Mouse (Mus musculus): ENCODE measurements at regions not wholly inside any gene's neighbourhood (a gene's known extent, or its start where the extent isn't known, plus 50 kb on each side); places are given as distances from the start of the nearest gene placed in this dataset.

DNA sequence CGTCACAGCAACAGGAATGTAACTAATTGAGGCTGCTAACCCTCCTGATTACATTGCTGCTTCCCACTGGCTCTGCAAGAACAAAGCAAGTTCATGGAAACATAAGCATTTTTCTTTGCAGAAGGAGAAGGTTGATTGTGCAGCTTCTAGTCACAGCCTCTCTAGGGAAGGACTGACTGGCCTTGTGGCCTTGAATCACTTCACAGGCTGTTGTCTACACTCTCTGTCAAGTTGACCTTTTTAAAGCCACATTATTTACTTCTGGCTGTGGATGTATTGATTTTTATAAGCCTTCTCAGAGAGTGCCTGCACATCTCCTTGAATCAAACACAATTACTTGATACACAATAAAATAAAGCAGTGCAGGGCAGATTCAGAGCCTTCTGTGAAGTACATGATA, 251.8 kb upstream of the Myo3a start:
- Histone ChIP-seq H3K4me1 (replicated peaks; ENCODE audit: control insufficient read depth, insufficient read depth, low read length) (no peaks in the 10 kb centered on the region), H3K27ac (ENCODE audit: low read length) (no peak overlapping the region), H3K4me2 (ENCODE audit: low read depth, low read length) (no peak overlapping the region), H3K4me3 (ENCODE audit: low read length) (no peak overlapping the region), H3K36me3 (ENCODE audit: control insufficient read depth, insufficient read depth, low read length) (no peaks in the 10 kb centered on the region), H3K27me3 (ENCODE audit: control insufficient read depth, insufficient read depth, low read depth, low read length) (no peaks in the 10 kb centered on the region), H3K9ac (ENCODE audit: low read length) (no peak overlapping the region), H3K9me3 (ENCODE audit: control insufficient read depth, low read length) (no peaks in the 10 kb centered on the region)
- 13% methylated on average over 1 of the region's 1 CpGs for WGBS
- no peak for ATAC-seq (ENCODE audit: low read depth)

DNA sequence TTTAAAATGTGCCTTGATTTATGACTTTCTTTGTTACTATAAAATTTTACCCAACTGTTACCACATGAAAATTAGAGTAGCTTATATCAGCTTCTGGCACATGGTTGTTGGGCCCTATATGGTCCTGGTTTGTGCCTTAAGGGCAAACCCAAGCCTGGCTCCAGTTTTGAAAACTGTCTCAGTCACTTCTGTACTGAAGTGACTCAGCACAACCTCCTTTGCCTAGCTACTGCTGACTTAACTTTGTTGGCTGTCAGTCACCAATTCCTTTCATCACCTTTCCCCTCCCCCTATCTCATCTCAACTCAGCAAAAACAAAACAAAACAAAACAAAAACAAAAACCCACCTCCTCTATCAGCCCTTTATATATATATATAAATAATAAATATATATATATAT, 251.0 kb upstream of the Myo3a start:
- no peaks in the 10 kb centered on the region for H3K36me3 ChIP-seq (ENCODE audit: control insufficient read depth, insufficient read depth, low read length)
- ATAC-seq (ENCODE audit: low read depth), result no peak
- H3K27ac ChIP-seq (ENCODE audit: low read length), result no peak overlapping the region
- no peaks in the 10 kb centered on the region for H3K4me1 ChIP-seq (replicated peaks; ENCODE audit: control insufficient read depth, insufficient read depth, low read length)
- H3K9me3 ChIP-seq (ENCODE audit: control insufficient read depth, low read length), result no peaks in the 10 kb centered on the region
- H3K27me3 ChIP-seq (ENCODE audit: control insufficient read depth, insufficient read depth, low read depth, low read length), result no peaks in the 10 kb centered on the region
- no peak overlapping the region for H3K4me2 ChIP-seq (ENCODE audit: low read depth, low read length)
- H3K4me3 ChIP-seq (ENCODE audit: low read length), result no peak overlapping the region
- no peak overlapping the region for H3K9ac ChIP-seq (ENCODE audit: low read length)

DNA sequence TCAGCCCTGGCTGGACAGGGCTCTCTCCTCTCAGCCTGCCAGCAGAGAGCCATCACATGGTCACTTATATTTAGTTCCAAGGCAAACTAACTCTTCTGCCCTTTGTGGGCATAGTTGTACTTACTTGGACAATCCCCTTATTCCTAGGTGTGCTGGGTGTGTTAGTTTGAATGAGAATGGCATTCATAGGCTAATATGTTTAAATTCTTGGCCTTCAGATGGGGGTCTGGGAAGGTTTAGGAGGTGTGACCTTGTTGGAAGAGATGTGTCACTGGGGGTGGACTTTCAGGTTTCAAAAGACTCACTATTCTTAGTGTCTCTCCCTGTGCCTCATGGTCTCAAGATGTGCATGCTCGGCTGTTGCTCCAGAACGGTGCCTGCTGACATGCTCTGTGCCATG, 250.5 kb upstream of the Myo3a start:
- Histone ChIP-seq H3K27me3 (ENCODE audit: control insufficient read depth, insufficient read depth, low read depth, low read length) (no peaks in the 10 kb centered on the region), H3K9me3 (ENCODE audit: control insufficient read depth, low read length) (no peaks in the 10 kb centered on the region), H3K9ac (ENCODE audit: low read length) (no peak overlapping the region), H3K4me3 (ENCODE audit: low read length) (no peak overlapping the region), H3K36me3 (ENCODE audit: control insufficient read depth, insufficient read depth, low read length) (no peaks in the 10 kb centered on the region), H3K4me1 (replicated peaks; ENCODE audit: control insufficient read depth, insufficient read depth, low read length) (no peaks in the 10 kb centered on the region), H3K27ac (ENCODE audit: low read length) (no peak overlapping the region), H3K4me2 (ENCODE audit: low read depth, low read length) (no peak overlapping the region)
- 72% methylated on average over 2 of the region's 2 CpGs for WGBS
- no peak for ATAC-seq (ENCODE audit: low read depth)

DNA sequence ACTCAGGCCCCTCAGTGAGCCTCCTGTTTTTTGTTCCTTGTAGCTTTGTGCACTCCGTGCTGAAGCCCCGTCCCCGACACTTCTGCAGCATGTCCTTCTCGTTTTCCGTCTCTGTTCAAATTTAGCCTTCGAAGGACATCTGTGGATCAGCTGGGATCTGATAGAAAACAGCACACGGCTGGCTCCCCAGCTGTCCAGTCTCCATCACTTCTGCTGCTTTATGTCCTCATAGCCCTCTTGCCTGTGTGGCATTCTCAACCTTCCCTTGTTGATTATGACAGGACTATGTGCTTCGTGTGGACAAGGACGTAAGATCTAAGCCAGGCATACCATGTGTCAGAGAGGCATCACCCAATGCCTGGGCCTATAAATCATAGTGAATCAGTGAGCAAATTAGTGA, 247.1 kb upstream of the Myo3a start:
- Histone ChIP-seq H3K27me3 (ENCODE audit: control insufficient read depth, insufficient read depth, low read depth, low read length) (no peaks in the 10 kb centered on the region), H3K36me3 (ENCODE audit: control insufficient read depth, insufficient read depth, low read length) (no peaks in the 10 kb centered on the region), H3K9ac (ENCODE audit: low read length) (no peak overlapping the region), H3K4me3 (ENCODE audit: low read length) (no peak overlapping the region), H3K4me2 (ENCODE audit: low read depth, low read length) (no peak overlapping the region), H3K4me1 (replicated peaks; ENCODE audit: control insufficient read depth, insufficient read depth, low read length) (no peaks in the 10 kb centered on the region), H3K27ac (ENCODE audit: low read length) (no peak overlapping the region), H3K9me3 (ENCODE audit: control insufficient read depth, low read length) (no peaks in the 10 kb centered on the region)
- no peak for ATAC-seq (ENCODE audit: low read depth)
- WGBS, result 51% methylated on average over 9 of the region's 9 CpGs

DNA sequence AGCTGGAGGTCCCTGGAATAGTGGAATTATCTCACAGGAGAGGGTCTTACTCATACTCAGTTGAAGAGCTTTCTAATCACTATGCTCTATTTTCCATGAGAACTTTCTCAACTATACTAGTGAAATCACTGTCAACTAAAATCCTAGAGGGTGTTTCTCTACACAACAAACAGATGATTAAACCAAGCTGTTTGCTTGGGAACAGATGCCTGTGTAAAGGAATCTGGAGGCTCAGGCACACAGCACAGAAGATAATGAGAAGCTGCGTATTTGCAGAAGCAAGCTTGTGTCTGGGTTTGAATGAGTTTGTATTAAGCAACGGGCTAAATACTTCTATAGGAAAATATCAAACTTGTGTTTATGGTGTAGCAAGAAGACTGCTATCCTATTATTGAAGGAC, 202.9 kb upstream of the Myo3a start:
- Histone ChIP-seq H3K9me3 (ENCODE audit: control insufficient read depth, low read length) (no peaks in the 10 kb centered on the region), H3K4me1 (replicated peaks; ENCODE audit: control insufficient read depth, insufficient read depth, low read length) (no peaks in the 10 kb centered on the region), H3K9ac (ENCODE audit: low read length) (no peak overlapping the region), H3K27me3 (ENCODE audit: control insufficient read depth, insufficient read depth, low read depth, low read length) (no peaks in the 10 kb centered on the region), H3K4me2 (ENCODE audit: low read depth, low read length) (no peak overlapping the region), H3K36me3 (ENCODE audit: control insufficient read depth, insufficient read depth, low read length) (no peaks in the 10 kb centered on the region), H3K4me3 (ENCODE audit: low read length) (no peak overlapping the region), H3K27ac (ENCODE audit: low read length) (no peak overlapping the region)
- 68% methylated on average over 2 of the region's 2 CpGs for WGBS
- no peak for ATAC-seq (ENCODE audit: low read depth)

DNA sequence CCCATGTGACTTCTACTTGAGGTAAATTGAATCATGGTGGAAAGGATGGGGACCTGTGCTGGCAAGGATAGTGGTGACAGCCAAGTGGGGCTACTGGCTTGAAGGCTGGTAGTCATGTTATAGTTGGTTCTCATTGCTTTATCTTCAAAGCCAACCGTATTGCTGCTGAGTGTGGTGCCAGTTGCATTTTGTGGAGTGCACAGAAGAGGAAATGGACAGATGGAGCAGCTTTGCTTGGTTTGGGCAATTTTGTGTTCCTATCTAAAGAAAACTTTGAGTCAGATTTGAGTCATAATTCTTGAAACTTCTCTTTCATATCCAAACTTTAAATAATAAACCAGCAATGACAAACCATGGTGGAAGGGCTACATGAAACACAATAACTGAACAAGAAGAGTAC, 200.5 kb upstream of the Myo3a start:
- Histone ChIP-seq H3K4me1 (replicated peaks; ENCODE audit: control insufficient read depth, insufficient read depth, low read length) (no peaks in the 10 kb centered on the region), H3K4me3 (ENCODE audit: low read length) (no peak overlapping the region), H3K36me3 (ENCODE audit: control insufficient read depth, insufficient read depth, low read length) (no peaks in the 10 kb centered on the region), H3K27ac (ENCODE audit: low read length) (no peak overlapping the region), H3K4me2 (ENCODE audit: low read depth, low read length) (no peak overlapping the region), H3K9me3 (ENCODE audit: control insufficient read depth, low read length) (no peaks in the 10 kb centered on the region), H3K27me3 (ENCODE audit: control insufficient read depth, insufficient read depth, low read depth, low read length) (no peaks in the 10 kb centered on the region), H3K9ac (ENCODE audit: low read length) (no peak overlapping the region)
- ATAC-seq (ENCODE audit: low read depth), result no peak
- WGBS, result 71% methylated on average over 1 of the region's 1 CpGs

DNA sequence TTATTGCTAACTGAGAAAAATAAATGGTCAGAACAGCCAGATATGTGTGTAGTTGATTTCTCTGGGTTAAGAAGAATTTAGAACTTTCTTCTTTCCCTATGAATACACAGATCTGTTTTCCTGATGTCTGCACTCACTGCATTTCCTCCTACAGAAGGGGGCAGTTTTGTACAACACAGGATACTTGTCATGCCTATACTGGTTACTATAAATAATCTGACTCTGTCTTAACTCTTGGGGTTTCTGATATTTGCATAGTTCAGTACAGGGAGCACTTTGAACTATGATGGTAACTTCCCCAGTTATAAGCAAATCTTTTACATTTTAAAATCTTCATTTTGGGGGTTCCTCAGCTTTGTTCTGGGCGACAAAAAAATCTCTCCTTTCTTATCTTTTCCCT, 198.7 kb upstream of the Myo3a start:
- no peak overlapping the region for H3K27ac ChIP-seq (ENCODE audit: low read length)
- H3K4me3 ChIP-seq (ENCODE audit: low read length), result no peak overlapping the region
- no peaks in the 10 kb centered on the region for H3K36me3 ChIP-seq (ENCODE audit: control insufficient read depth, insufficient read depth, low read length)
- no peak overlapping the region for H3K4me2 ChIP-seq (ENCODE audit: low read depth, low read length)
- 50% methylated on average over 1 of the region's 1 CpGs for WGBS
- no peaks in the 10 kb centered on the region for H3K4me1 ChIP-seq (replicated peaks; ENCODE audit: control insufficient read depth, insufficient read depth, low read length)
- no peak overlapping the region for H3K9ac ChIP-seq (ENCODE audit: low read length)
- ATAC-seq (ENCODE audit: low read depth), result no peak
- H3K9me3 ChIP-seq (ENCODE audit: control insufficient read depth, low read length), result no peaks in the 10 kb centered on the region
- no peaks in the 10 kb centered on the region for H3K27me3 ChIP-seq (ENCODE audit: control insufficient read depth, insufficient read depth, low read depth, low read length)

DNA sequence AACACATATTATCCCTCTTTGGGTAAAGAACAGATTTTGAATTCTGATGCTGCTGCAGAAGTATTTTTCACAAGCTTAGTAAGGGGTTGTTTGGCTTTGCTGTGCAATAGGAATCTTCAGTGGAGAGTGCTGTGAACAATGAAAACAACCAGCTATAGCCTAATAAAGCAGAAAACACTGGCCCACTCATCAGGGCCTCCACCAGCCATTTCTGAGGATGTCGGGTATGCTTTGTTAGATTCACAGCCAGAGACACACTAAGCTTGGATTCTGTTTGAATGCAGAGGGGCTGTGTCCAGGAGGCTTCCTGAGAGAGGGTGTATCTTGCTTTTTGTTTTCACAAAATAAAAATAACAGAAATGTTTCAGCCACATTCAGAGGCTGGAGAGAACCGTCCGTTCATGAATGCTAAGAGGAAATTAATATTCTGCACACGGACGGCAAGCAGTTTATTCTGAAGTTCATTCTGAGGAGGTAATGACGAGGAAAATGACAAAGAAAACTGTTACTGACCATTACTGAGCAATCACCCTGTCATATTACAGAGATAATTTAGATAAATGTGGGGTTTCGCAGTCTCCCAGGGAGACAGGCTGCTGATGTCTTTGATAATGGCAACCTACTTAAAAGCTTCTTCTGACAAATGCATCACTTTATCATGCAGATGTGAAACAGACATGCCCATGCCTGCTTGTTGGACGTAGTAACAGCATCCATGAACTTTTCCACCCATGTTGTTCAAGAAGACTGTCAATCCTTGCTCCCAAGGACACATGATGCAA, 198.1 kb upstream of the Myo3a start:
- ATAC-seq (ENCODE audit: low read depth), result no peak
- no peak overlapping the region for H3K4me3 ChIP-seq (ENCODE audit: low read length)

DNA sequence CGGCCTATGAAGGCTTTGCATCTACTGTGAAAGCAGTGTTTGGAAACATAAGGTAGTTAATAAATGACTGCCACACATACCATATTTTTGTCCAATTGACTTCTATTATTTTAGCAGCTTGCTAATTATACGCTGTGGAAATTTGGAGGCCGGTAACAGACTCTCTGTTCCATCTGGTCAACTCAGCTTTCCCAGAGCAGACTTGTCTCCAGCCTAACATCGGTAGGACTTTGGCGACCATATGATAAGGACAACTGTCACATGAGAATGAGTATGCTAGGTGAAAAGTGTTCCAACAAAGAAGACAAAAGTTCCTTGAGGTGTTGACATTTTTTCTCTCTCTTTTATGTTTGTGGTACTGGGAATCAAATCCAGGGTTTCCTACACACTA, 197.5 kb upstream of the Myo3a start:
- no peak overlapping the region for H3K4me2 ChIP-seq (ENCODE audit: low read depth, low read length)
- no peaks in the 10 kb centered on the region for H3K36me3 ChIP-seq (ENCODE audit: control insufficient read depth, insufficient read depth, low read length)
- H3K4me3 ChIP-seq (ENCODE audit: low read length), result no peak overlapping the region
- H3K4me1 ChIP-seq (replicated peaks; ENCODE audit: control insufficient read depth, insufficient read depth, low read length), result no peaks in the 10 kb centered on the region
- no peak for ATAC-seq (ENCODE audit: low read depth)
- no peaks in the 10 kb centered on the region for H3K27me3 ChIP-seq (ENCODE audit: control insufficient read depth, insufficient read depth, low read depth, low read length)
- no peak overlapping the region for H3K27ac ChIP-seq (ENCODE audit: low read length)
- H3K9ac ChIP-seq (ENCODE audit: low read length), result no peak overlapping the region
- H3K9me3 ChIP-seq (ENCODE audit: control insufficient read depth, low read length), result no peaks in the 10 kb centered on the region
- 72% methylated on average over 5 of the region's 5 CpGs for WGBS

More for the DNA sequence above, 198.1 kb upstream of the Myo3a start:
- H3K27ac ChIP-seq (ENCODE audit: low read length), result no peak overlapping the region
- no peaks in the 10 kb centered on the region for H3K4me1 ChIP-seq (replicated peaks; ENCODE audit: control insufficient read depth, insufficient read depth, low read length)
- no peak overlapping the region for H3K9ac ChIP-seq (ENCODE audit: low read length)
- H3K27me3 ChIP-seq (ENCODE audit: control insufficient read depth, insufficient read depth, low read depth, low read length), result no peaks in the 10 kb centered on the region
- 39% methylated on average over 8 of the region's 8 CpGs for WGBS
- H3K4me2 ChIP-seq (ENCODE audit: low read depth, low read length), result no peak overlapping the region
- no peaks in the 10 kb centered on the region for H3K9me3 ChIP-seq (ENCODE audit: control insufficient read depth, low read length)
- no peaks in the 10 kb centered on the region for H3K36me3 ChIP-seq (ENCODE audit: control insufficient read depth, insufficient read depth, low read length)

DNA sequence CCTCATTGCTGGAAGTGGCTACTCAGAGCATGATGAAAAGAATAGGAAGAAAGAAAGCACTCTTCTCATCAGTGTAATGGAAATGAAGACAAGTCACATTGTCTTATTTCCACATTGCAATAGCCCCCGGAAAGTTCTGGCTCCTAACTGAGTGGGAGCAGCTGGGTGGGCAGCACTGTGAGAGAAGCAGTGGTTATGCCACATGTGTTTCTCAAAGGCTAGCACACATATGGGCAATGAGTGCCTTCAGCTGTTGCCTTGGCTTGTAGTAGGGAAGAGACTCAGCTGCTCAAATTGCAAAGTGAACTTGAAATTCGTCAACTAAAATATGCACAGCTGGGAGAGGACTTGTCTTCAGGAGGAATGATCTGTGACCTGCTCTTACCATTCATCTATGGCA, 190.5 kb upstream of the Myo3a start:
- no peaks in the 10 kb centered on the region for H3K36me3 ChIP-seq (ENCODE audit: control insufficient read depth, insufficient read depth, low read length)
- H3K27me3 ChIP-seq (ENCODE audit: control insufficient read depth, insufficient read depth, low read depth, low read length), result no peaks in the 10 kb centered on the region
- WGBS, result 65% methylated on average over 2 of the region's 2 CpGs
- H3K9ac ChIP-seq (ENCODE audit: low read length), result no peak overlapping the region
- ATAC-seq (ENCODE audit: low read depth), result no peak
- H3K4me2 ChIP-seq (ENCODE audit: low read depth, low read length), result no peak overlapping the region
- no peak overlapping the region for H3K4me3 ChIP-seq (ENCODE audit: low read length)
- no peaks in the 10 kb centered on the region for H3K4me1 ChIP-seq (replicated peaks; ENCODE audit: control insufficient read depth, insufficient read depth, low read length)
- H3K9me3 ChIP-seq (ENCODE audit: control insufficient read depth, low read length), result no peaks in the 10 kb centered on the region
- no peak overlapping the region for H3K27ac ChIP-seq (ENCODE audit: low read length)

Measured in lung, embryonic 16.5 days (tissue).